Mouse (Mus musculus): ENCODE data around the gene Slc25a24. TPM values are rescaled to one million over a fixed set of nuclear protein-coding genes. Genes with fewer than 3 reads are reported as not detected.
A peak's percentile ranks its signal among the peaks of the same experiment; 100 is the strongest.

The Slc25a24 gene
- 1 to 10 TPM; 4.1 to 4.9 TPM for total RNA-seq (2021)
- long read RNA-seq, partial matches to known transcripts, result 1 of 1 reads
- long read RNA-seq, other reads (novel, unspliced or antisense), result 0 of 1 reads

DNA sequence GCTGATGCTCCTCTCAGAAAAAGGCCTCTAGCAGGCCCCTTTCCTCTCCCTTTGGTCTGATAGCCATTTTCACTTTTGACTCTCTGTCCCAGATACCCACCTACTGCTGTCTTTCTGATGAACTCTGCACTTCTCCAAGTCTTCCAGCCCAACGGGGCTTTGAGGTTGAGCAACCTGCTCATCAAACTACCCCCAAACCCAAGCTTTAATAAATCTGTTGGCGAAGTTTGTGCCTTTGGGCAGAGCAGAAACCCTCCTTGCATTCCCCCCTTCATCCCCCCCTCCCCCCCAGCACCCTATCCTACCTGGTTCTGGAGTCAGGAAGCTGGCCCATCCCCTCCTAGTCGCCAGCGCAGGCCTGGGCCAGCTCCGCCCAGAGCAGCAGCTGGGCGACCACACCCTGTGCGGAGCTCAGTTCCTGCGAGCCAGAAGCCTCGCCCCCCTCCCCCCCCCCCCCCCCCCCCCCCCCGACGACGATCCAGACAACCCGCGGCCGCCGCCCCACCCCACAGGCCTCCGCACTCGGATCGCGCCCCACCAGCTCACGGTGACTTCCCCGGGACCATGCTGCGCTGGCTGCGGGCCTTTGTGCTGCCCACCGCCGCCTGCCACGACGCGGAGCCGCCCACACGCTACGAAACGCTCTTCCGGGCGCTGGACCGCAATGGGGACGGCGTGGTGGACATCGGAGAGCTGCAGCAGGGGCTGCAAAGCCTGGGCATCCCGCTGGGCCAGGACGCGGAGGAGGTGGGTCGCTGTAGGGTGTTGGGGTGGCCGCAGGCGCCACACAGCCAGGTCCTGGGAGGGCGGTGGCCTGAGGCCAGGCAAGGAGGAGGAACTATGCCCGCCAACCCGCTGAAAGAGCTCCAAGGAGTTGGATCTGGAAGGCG lies at the start of gene Slc25a24:
Gene Slc25a24, plus strand, starts transcription at position 509 of the 890 bp plus-strand sequence.
- peak; percentile 25 to 53 for DNase-seq (ENCODE audit: low spot score in 2 of 2)

DNA sequence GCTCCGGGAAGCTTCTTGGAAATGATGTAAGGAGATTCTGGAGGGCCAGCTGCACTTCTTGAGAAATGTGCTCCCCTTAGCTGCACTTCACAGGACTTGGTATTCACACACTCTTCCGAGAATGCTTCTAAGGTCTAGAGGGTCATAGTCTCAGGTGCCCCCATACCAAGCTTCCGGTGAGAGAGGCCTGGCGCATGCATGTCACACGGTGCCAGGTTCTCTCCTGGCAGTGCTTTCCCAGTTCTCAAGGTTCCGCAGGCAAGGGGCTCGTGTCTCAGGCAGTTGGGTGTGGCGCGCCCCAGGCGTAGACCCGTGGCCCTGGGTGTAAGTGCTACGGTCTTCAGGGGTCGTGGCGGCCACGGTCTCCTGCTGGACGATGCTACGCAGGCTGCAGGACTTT lies 42.8 kb upstream of the Slc25a24 start, which contains the start of gene Slc25a54:
Gene Slc25a54, plus strand, starts transcription at position 301 of the 400 bp plus-strand sequence.
- DNase-seq (ENCODE audit: low spot score in 2 of 2), result no peak

DNA sequence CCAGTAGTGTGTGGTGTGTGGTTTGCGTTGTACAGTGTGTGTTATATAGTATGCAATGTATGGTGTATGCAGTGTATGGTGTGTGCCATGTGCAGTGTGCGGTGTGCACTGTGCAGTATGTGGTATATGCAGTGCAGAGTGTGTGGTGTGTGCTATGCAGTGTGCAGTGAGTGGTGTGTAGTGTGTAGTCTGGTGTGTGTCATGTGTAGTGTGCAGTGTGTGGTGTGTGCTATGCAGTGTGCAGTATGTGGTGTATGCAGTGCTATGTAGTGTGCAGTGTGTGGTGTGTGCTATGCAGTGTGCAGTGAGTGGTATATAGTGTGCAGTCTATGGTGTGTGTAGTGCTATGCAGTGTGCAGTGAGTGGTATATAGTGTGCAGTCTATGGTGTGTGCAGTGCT lies 38.5 kb upstream of the Slc25a24 start:
- no peak for DNase-seq (ENCODE audit: low spot score in 2 of 2)

DNA sequence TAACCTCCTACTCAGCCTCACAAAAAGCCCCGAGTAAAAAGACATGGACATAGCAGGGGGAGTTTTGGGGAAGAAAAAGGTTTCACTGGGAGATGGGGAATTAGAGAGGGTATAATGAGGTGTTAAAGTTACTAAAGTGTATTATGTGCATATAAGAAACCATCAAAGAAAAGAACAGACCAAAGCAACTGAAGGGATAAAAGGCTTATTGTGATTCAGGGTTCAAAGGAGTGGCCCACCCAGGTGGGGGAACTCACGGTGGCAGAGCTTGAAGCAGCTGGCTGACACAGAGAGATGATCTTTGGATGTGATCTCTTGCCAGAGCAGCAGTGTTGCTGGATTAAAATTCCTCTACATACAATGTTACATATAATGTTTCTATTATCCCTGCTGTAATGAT lies 34.5 kb upstream of the Slc25a24 start:
- DNase-seq (ENCODE audit: low spot score in 2 of 2), result no peak

DNA sequence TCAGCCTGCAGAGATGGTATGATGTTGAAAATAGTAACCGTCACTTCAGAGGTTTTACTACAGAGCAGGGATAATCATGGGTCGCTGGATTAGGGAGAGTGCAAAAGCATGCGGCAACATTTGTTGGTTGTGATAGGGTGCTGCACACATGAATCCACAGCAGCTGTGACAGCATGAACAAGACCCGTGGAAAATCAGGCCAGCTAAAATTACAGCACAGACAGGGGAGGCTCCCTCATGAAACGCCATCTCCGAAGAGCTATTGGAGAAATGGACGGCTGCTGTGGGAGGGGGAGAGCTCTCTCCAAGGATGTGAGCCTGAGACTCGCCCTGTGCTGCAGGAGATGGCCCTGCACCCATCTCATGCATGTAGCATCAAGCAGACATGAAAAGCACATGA lies 18.2 kb upstream of the Slc25a24 start:
- DNase-seq (ENCODE audit: low spot score in 2 of 2), result no peak

DNA sequence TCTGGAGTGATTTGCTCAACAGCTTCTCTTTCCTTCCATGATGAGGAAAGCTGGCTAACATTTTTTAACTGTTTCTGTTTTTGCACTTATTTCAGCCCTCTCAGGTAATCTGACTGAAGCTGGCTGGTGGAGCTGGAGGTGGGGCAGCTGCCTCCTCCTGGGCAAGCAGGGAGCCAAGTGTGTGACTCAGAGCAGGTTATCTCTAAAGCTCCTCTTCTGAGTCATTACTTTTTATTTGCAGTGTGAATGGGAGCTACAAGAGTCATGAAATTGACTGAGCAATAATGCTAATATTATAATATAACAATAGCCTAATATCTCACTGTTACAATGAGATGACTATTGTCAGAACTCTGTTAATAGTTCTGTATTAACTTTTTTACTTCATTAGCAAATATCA lies 5.8 kb upstream of the Slc25a24 start:
- DNase-seq (ENCODE audit: low spot score in 2 of 2), result no peak

DNA sequence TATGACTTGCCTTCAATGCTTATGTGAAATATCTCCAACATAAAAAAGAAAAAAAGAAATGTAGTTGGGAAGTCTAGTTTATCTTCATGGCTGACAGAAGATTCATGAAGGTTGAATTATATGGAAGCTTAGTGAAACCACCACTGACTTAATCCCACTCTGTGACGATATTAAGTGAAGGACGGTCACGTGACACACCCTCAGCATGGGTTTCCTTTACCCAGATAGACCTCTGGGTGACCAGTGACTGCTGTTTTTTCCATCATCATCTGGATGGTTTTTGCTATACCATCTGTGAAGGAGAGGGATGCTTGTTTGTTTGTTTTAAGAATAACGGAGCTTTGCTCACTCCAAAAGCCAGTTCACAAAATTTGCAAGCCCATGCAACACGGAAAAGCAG lies 3.4 kb upstream of the Slc25a24 start:
- DNase-seq (ENCODE audit: low spot score in 2 of 2), result no peak

DNA sequence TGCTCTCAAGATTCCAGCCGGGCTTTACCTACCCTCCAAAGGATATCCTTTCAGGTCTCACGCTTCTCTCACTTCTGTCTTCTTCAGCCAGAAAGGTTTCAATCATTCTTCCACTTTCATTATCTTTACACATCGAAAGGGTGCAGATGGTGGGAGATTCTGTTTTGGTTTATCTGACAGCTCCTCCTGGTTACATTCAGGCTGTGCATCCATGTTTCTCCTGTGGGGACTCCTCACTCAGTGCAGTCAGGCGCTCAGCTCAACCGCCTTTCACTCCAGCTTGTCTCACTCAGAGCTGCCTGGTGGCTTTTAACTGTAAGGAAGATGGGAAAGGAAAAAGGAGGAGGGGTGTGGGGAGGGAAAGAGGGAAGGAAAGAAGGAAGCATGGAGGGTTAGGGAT lies 3.0 kb upstream of the Slc25a24 start:
- peak in 1 of 2 experiments; percentile 16 for DNase-seq (ENCODE audit: low spot score in 2 of 2)

DNA sequence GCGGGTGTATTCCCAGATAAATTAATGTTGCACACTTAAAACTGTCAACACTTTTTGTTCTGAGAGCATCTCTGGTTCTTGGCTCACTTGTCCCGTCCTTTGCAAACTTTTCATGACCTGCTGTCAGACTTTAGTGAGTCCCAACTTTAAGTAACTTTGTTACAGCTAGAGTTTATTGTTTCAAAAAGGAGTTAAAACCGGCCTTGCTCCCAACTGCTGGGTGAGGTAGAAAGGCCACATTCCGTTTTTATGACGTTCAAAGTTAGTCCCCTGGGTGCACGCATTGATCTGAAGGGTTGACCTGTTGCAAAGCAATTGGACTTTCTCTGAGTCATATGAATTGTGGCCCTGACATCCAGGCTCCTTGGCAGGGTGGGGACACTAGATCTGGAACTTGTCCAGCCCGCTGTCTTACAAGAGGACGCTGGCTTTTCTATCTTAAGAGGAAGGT lies 607 bp downstream of the Slc25a24 start:
- DNase-seq (ENCODE audit: low spot score in 2 of 2), result no peak

DNA sequence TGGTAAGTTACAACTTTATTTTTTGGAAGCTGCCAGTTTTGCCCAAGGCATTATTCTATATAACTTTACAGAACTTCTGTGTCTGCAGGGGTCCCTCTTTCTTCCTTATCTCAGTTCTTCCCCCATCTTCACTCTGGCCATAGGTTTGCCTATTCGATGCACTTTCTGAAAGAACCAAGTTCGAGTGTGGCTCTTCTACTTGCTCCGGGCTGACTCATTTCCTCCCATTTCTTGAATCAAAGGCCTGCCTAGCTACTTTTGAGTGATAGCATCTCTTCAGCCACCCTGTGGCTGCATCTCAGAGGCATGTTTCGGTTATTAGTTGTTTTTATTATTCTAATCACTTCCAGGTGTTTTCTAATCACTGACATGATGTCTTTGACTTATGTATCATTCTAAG lies 1.1 kb downstream of the Slc25a24 start:
- no peak for DNase-seq (ENCODE audit: low spot score in 2 of 2)

DNA sequence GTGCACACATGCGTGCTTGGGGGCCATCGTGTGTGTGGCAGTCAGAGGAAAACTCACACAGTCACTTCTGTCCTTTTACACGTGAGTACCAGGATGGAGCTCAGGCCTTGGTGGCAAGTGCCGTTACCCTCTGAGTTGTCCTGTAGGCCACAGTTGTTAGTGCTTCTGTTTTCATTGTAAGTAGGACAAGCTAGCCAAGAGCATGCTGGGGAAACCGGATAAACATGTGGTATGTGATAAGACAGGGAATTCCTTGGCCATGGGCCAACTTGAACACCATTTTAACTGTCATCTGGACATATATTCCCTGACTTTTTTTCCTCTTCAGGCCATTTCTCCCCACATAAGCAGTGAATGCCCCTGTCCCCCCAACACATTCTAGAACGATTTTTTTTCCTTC lies 2.6 kb downstream of the Slc25a24 start:
- DNase-seq (ENCODE audit: low spot score in 2 of 2), result no peak

DNA sequence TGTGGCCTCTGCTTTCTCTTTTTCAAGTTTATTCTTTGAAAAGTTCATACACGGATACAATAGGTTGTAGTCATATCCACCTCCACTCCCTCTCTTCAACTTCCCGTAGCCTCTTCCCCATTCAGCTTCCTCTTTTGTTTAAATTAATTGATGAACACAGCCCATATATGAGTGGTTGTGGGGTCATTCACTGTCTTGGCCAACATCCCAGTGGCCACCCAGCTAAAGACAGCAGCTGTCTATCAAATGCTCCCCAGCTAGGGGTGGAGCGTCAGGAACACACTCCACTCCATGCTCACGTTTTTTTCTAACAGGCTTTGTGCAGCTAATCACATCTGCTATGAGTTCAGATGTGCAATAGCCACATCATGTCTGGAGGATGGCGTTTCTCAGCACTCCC lies 6.8 kb downstream of the Slc25a24 start:
- DNase-seq (ENCODE audit: low spot score in 2 of 2), result no peak

DNA sequence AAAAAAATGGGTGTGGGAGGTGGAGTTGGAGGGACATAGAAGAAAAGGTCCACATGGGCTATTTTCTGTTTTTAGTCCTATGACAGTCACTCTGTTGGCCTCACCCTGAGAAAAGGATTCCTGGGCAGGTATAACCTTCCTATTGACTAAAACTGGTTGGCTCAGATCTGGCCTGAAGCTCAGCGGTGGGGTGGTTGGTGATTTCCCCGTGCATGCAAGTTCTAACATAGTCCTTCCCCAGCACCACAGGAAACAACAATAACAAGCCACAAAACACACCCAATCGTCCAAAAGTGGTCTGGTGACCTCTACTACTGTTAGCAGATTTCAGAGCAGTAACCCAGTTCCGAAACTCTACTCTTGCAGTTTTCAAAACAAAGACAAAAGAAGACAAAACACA lies 10.0 kb downstream of the Slc25a24 start:
- no peak for DNase-seq (ENCODE audit: low spot score in 2 of 2)

DNA sequence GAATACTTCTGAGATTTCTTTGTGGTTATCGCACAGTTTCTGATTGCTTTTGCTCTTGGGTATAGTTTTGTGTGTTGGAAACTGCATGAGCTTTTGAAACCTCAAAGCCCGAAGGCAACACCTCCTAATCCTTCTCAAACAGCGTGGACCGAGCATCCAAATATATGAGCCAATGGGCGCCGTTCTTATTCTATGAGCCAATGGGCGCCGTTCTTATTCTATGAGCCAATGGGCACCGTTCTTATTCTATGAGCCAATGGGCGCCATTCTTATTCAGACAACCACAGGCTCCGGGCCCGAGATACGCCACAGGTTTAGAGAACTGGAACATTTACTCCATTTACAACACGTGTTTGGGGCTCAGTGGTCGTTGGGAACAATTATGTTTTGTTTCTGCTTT lies 11.1 kb downstream of the Slc25a24 start:
- DNase-seq (ENCODE audit: low spot score in 2 of 2), result no peak

DNA sequence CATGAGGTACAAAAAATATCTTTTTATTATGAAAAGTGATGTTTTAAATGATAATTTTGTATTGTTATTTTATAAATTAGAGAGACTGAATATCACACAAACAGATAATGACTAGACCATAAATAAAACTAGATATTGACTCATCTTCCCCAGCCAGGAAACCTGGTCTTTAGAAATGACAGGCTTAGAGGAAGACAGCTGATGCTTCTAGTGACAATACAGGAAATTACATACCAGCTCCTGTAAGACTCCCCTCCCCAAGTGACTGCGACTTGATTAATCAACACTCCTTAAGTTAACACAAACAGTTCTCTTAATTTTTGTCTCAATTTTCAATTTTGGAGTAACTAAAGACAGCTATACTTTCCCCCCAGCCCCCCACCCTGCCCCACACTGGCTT lies 12.4 kb downstream of the Slc25a24 start:
- no peak for DNase-seq (ENCODE audit: low spot score in 2 of 2)

DNA sequence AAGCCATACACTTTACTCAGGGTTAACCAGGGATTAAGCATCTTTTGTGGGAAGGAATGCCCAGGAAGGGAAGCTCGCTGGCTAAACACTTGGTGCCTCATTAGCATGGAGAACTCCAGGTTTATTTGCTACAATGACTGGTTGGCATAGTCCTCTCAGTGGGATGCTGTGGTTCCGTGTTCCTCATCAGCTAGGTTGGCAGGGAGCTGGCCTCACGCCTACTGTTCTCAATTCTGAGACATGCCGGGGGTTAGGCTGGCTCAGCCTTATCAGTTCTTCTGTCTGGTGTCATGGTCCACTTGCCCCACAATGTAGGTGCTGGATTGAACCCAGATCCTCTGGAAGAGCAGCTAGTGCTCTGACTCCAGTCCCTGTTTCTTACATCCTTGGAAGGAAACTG lies 29.6 kb downstream of the Slc25a24 start:
- no peak for DNase-seq (ENCODE audit: low spot score in 2 of 2)

DNA sequence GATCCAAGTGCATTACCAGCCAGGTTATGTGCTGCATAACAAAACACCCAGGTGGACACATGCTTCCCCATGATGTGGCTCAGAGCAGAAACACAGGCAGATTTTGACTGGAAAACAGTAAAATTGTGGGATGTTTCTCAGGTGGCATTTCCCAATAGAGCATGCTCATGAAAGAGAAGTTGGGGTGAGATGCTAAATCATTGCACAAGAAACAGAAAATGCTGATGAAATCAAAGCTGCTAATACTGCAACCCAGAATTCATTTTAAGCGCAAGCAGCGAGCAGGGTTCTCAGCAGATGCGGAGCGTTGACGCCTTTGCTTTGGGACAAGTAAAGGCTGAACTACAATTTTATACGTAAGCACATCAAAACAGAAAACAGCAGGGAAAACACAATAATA lies 30.5 kb downstream of the Slc25a24 start:
- no peak for DNase-seq (ENCODE audit: low spot score in 2 of 2)

DNA sequence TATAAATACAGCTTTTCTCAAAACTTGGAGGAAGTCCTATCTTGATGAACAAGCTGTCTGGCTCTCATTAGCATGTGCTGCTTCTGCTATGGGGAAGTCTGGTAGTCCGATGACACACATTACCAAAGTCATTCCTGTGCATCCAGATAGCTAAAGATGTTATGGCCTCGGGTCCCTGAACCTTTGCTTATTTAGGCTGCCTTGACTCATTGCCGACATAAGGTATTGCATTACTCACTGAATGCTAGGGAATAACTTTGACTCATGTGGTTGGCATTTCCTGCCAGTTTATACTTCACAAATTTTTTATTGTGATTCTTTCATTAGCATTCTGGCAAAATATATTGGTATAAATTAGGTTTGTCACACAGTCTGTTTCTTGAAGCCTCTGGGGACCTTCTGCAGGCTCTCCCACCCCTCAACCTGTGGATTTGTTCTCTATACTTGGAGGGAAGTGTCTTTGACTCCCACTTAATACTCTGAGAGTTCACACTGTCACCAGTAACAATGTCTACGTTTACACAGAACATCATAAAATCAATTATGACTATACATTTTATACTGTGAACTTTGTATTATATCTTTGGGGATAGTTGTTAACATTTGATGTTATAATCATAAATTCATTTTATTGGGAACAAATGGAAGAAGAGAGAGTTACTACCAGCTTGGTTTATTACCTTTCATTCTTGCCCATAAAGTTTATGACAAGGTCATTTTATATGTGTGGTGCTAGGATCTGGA lies 33.1 kb downstream of the Slc25a24 start:
- no peak for DNase-seq (ENCODE audit: low spot score in 2 of 2)

DNA sequence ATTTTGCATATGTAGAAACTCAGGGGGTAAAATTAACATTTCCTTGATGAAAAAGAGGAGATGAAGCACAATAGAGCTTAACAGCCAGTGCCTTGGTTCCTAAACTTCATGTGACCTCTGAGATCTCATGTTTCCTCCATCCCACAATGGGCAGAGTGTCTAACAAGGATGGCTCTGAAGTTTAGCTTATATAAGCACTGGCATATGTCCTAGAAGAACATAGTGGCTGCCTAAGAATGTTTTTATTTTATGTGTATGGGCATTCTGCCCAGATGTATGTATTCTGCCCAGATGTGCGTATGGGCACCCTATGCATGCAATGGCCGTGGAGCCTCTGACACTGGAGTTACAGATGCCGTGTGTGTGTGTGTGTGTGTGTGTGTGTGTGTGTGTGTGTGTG lies 34.5 kb downstream of the Slc25a24 start:
- no peak for DNase-seq (ENCODE audit: low spot score in 2 of 2)

DNA sequence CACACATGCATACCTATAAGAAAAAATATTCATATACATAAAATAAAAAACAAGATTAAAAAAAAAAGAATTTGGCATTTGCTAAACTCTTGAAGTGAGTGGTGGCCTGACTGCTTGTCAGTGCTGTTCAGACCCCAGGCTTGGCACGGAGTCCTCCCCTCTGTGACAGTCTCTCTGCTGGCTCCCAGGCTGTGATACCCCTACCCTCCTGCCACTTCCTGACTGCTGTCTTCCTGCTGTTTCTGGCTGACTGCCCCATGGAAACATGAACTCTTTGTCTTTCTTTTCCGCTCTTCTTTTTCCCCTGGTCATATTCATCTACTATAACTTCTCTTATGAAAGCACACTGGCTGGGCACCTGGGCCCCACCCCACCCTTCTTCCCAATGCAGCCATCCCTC lies 41.1 kb downstream of the Slc25a24 start:
- DNase-seq (ENCODE audit: low spot score in 2 of 2), result no peak

DNA sequence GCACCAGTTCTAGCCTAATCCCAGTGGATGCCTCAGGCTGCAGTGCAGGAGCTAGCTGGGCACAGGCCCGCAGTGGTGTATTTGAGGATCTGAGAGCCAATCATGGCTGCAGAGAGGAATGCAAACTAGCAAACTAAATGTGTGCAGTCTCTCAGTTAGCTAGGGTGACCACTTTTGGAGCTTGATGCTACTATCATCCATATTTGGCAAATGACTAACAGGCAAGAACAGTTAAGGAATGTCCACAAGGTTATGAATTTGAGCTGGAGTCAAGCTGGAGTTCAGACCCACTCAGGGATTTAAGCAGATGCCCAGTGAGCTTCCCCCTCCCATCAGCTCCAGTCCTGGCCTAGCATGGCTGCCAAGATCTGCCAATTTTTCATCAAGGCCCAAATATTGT lies 41.7 kb downstream of the Slc25a24 start:
- DNase-seq (ENCODE audit: low spot score in 2 of 2), result no peak

DNA sequence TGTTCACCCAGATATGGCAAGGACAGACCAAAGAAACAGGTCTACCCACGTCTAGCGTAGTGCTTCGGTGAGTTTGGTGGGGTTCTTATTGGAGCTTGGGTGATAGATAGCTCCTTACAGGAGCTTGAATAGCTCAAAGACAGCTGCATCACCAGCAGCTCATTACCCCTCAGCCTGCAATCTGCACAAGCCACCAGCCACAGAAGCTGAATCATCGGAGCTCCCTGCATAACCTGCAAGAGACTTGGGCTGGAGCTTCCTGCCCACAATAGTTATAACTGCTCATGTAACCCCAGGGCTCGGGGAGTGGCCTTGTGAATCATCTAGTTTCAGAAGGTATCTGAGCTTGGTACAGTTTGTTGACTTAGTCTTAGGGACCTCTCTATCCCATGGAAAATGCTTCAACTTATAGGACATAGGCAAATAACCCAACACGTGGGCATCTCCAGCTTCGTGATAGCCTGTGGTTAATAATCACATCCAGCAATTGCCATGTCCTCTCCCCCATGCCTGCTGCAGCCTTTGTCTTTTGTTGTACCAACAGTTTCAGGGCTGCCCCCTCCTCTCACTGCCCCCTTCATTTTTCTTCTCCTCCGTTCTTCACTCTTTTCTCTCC lies 42.4 kb downstream of the Slc25a24 start:
- no peak for DNase-seq (ENCODE audit: low spot score in 2 of 2)
